Comparison of ENCODE assay signal across 8 mouse cellular contexts in the genomic region with DNA sequence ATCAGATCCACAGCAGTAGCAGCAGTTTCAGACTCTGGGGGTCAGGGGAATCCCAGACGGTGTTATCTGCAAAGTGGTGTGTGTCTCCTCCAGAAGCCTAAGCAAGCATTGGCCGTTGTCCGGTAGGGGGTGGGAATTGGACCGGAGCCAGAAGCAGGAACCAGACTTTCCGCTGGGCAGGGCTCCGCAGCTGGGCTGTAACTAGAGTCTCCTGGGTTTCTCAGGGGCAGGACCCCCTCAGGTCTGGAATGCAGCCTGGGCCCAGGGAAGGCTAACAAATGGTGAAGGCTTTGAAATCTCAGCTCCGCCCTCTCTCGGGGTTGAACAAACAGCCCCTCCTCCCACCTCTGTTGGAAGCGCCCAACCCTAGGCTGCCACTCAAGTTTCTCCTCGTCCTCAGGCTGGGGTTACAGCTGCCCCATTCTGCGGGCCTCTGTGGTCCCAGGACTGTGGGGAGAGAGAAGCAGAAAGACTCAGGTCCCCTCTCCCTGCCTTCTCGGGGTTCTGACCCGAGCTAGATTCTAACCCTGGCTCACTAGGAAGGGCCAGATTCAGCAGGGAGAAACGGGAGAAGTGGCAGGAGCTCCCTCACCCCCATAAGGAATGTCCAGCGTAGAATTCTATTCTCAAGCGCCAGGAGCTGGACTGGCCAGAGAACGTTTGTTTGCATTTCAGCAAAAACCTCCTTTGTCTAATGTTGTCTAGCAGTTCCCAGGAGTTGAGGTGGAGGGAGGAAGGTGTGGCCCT. TPM values are rescaled to one million over a fixed set of nuclear protein-coding genes. Genes with fewer than 3 reads are reported as not detected.
DNase-seq lines count a peak whose midpoint lies in the region; ATAC-seq and TF ChIP-seq lines count a peak whose summit lies in the region.

No protein-coding gene starts in this region.

- H3K9ac ChIP-seq in lung, embryonic 15.5 days: peak overlapping the region; percentile 33

- TF ChIP-seq CTCF in layer of hippocampus, adult 2 months (conservative IDR thresholded peaks at IDR 0.05): peak; percentile 66

- 2% methylated on average over 17 of the region's 17 CpGs for WGBS in lung, embryonic 15.5 days

- no peaks in the 10 kb centered on the region for H3K36me3 ChIP-seq in lung, embryonic 15.5 days

- peak; percentile 72 for DNase-seq in 3T3-L1 (ENCODE audit: low read depth, low spot score)
- peak; percentile 87 for DNase-seq in adrenal gland, postnatal 25 days
- peak; percentile 97 for DNase-seq in forelimb bud, embryonic 11.5 days (ENCODE audit: low read depth, low spot score)
- peak; percentile 98 for DNase-seq in heart, postnatal 4 days
- peak; percentile 60 to 67 for DNase-seq in layer of hippocampus, adult 2 months (ENCODE audit: low spot score in 2 of 2)
- peak; percentile 91 for DNase-seq in ovary, postnatal 14 days (ENCODE audit: low spot score)

- peak overlapping the region; percentile 45 for H3K4me2 ChIP-seq in lung, embryonic 15.5 days

- H3K27ac ChIP-seq in layer of hippocampus, adult 2 months: peak overlapping the region; percentile 89
- peak overlapping the region; percentile 98 for H3K27ac ChIP-seq in lung, embryonic 15.5 days

- ATAC-seq in lung, embryonic 15.5 days (ENCODE audit: borderline replicate concordance, extremely low read depth, low FRiP score, low TSS enrichment): peak; percentile 93
- no peak for ATAC-seq in granulocyte monocyte progenitor cell, adult 5-6 weeks (replicated peaks; ENCODE audit: poor library complexity, severe bottlenecking)

- no peaks in the 10 kb centered on the region for H3K27me3 ChIP-seq in lung, embryonic 15.5 days

- peaks cover 47% of the 10 kb centered on the region for H3K4me1 ChIP-seq in lung, embryonic 15.5 days

- H3K4me3 ChIP-seq in layer of hippocampus, adult 2 months: peak overlapping the region; percentile 31
- peak overlapping the region; percentile 8; the same call in 1 of the 2 replicates for H3K4me3 ChIP-seq in lung, embryonic 15.5 days

- H3K9me3 ChIP-seq in lung, embryonic 15.5 days: no peaks in the 10 kb centered on the region; the same call in 1 of the 2 replicates

RNA-seq across cellular contexts. Expression of gene 1700001O22Rik, which starts 44.9 kb away (rescaled TPM):
- 5.0 and 5.9 TPM in 2 replicates for total RNA-seq in adrenal gland, postnatal 25 days (2021)
- 1 to 10 TPM; 2.6 to 4.0 TPM for total RNA-seq in heart, postnatal 4 days (2021)
- 1 to 10 TPM; 4.9 to 5.4 TPM for total RNA-seq in layer of hippocampus, adult 2 months (2021)
- 4.7 and 6.0 TPM in 2 replicates for polyA plus RNA-seq in lung, embryonic 15.5 days (2015; fragmentation: Nextera tagmentation; extraction: Ambion mirVana)
- not detected in 2 replicates for total RNA-seq in granulocyte monocyte progenitor cell, adult 5-6 weeks (2014; fragmentation: Nextera tagmentation)
- total RNA-seq in granulocyte monocyte progenitor cell, adult 5-6 weeks (2017): 0.73 TPM in 1 of 2 replicates, not detected in the other

RNA-seq across cellular contexts. Expression of gene Ntmt1, which starts 49.1 kb away (rescaled TPM):
- total RNA-seq in adrenal gland, postnatal 25 days (2021): 46.1 and 57.5 TPM in 2 replicates
- 10 to 100 TPM; 51.7 to 54.5 TPM for total RNA-seq in heart, postnatal 4 days (2021)
- total RNA-seq in layer of hippocampus, adult 2 months (2021): 10 to 100 TPM; 33.1 to 33.5 TPM
- polyA plus RNA-seq in lung, embryonic 15.5 days (2015; fragmentation: Nextera tagmentation; extraction: Ambion mirVana): 82.9 and 87.2 TPM in 2 replicates
- total RNA-seq in granulocyte monocyte progenitor cell, adult 5-6 weeks (2014; fragmentation: Nextera tagmentation): 20.2 and 26.8 TPM in 2 replicates
- 16.2 and 18.6 TPM in 2 replicates for total RNA-seq in granulocyte monocyte progenitor cell, adult 5-6 weeks (2017)
